In the genomic region with DNA sequence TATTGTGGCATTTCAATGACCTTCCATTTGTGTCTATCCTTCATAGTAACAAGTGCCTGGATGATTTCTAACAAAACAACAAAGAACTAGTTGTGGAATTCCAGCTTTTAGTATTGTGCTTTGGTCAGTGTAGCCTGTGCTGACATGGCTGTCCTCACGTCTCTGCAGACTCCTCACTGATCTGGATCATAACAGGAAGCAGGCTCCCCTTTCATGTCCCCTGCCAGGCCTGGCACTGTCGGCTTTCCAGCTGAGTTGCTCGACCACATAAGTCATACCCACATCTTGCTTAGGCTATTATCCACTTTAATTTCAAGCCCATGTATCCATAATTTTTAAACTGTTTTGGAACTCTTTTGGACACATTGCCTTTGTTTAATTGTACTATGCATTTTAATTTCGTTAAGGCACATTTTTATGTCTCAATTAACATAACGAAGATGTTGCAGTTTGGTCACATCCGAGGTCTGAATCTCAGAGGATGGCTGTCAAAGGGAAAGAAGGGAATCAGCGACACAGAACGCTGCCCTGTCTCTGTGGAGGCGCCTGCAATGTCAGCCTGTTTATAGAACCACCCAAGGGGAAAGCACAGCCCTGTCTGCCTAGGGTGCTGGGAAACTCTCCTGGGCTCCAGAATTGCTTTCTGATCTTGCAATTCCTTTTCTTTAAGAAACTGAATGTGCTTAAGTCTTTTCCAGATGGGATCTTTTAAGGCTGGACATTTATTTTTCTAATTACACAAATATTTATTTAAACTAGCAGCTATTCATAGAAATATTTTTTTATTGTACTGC, we compare ENCODE assay signal across 10 mouse cellular contexts.
DNase-seq lines count a peak whose midpoint lies in the region; ATAC-seq and TF ChIP-seq lines count a peak whose summit lies in the region.
"Had no signal": no experiment of that assay in that cellular context is flagged by ENCODE, and none has a peak within 500 bp of the region (broad histone marks: within the 10 kb centered on the region; RNA-seq: fewer than 3 reads in every experiment).

No protein-coding gene starts in this region.

- H3K4me1 ChIP-seq in intestine, embryonic 15.5 days (replicated peaks) = no peaks in the 10 kb centered on the region

- peak; percentile 4 for DNase-seq in adrenal gland, postnatal 10 days
- DNase-seq in adrenal gland, postnatal 36 days = no peak
- no peak for DNase-seq in left cerebral cortex, adult 2 months (ENCODE audit: extremely low spot score in 1 of 2, low spot score in 2 of 2)
- DNase-seq in left cerebral cortex, adult 11 months (ENCODE audit: low spot score) = no peak
- DNase-seq in retina, postnatal 1 day = peak; percentile 52
- DNase-seq in ovary, postnatal 14 days (ENCODE audit: low spot score) = no peak
- no peak for DNase-seq in adipocyte (ENCODE audit: low spot score)

- no peak overlapping the region for H3K4me3 ChIP-seq in left cerebral cortex, adult 2 months
- no peak overlapping the region for H3K4me3 ChIP-seq in intestine, embryonic 15.5 days (replicated peaks)
- H3K4me3 ChIP-seq: erythroblast, embryonic 14.5 days; myocyte had no signal

- ATAC-seq in intestine, embryonic 15.5 days = peak; percentile 47; the same call in 1 of the 2 replicates

- no peaks in the 10 kb centered on the region for H3K27me3 ChIP-seq in intestine, embryonic 15.5 days (replicated peaks)

- H3K4me2 ChIP-seq in intestine, embryonic 15.5 days (replicated peaks) = no peak overlapping the region

- H3K9ac ChIP-seq in intestine, embryonic 15.5 days = no peak overlapping the region

- H3K9me3 ChIP-seq in intestine, embryonic 15.5 days = no peaks in the 10 kb centered on the region

- intact Hi-C loops in left cerebral cortex, adult 2 months (cut with DNase I) = no loop called here

- no peak for TF ChIP-seq CTCF in left cerebral cortex, adult 2 months (IDR thresholded peaks at IDR 0.05)

- H3K27ac ChIP-seq in left cerebral cortex, adult 2 months = 0 out of 2 replicates have a peak overlapping the region, but pooled peaks have one; percentile 12
- H3K27ac ChIP-seq in intestine, embryonic 15.5 days = peak overlapping the region; percentile 60; the same call in 1 of the 2 replicates

- H3K36me3 ChIP-seq in intestine, embryonic 15.5 days = no peaks in the 10 kb centered on the region

- WGBS in intestine, embryonic 15.5 days = 28% methylated on average over 9 of the region's 9 CpGs

Comparison
In these comparisons a context has a peak if more than half of its experiments do, and no peak if none do; other contexts are left out.
1. DNase-seq: peak in adrenal gland, postnatal 10 days (single experiment) and retina, postnatal 1 day (single experiment); none in adrenal gland, postnatal 36 days (0 of 2), left cerebral cortex, adult 2 months (0 of 2), left cerebral cortex, adult 11 months (single experiment), ovary, postnatal 14 days (single experiment) and adipocyte (single experiment).